Comparison of ENCODE assay signal across 14 mouse cellular contexts in genomic region chr9:64607049-64607448, GRCm38 (mm10).
DNase-seq lines count a peak whose midpoint lies in the region; ATAC-seq lines count a peak whose summit lies in the region.
"Had no signal": no experiment of that assay in that cellular context is flagged by ENCODE, and none has a peak within 500 bp of the region (broad histone marks: within the 10 kb centered on the region; RNA-seq: fewer than 3 reads in every experiment).

No protein-coding gene starts in this region.

- no peaks in the 10 kb centered on the region for H3K36me3 ChIP-seq in neural tube, embryonic 13.5 days
- no peaks in the 10 kb centered on the region for H3K36me3 ChIP-seq in hindbrain, embryonic 15.5 days
- no peaks in the 10 kb centered on the region for H3K36me3 ChIP-seq in neural tube, embryonic 15.5 days
- H3K36me3 ChIP-seq: lung, embryonic 15.5 days had no signal

- peak; percentile 32; the same call in 1 of the 2 replicates for ATAC-seq in cerebellum, adult (ENCODE audit: insufficient number of reproducible peaks, low FRiP score, low TSS enrichment)
- no peak for ATAC-seq in neural tube, embryonic 13.5 days (ENCODE audit: low read depth)
- ATAC-seq in hindbrain, embryonic 15.5 days (ENCODE audit: low FRiP score, low read depth), result no peak
- ATAC-seq in neural tube, embryonic 15.5 days (ENCODE audit: low FRiP score), result no peak
- ATAC-seq: intestine, postnatal 0 days had no signal

- no peaks in the 10 kb centered on the region for H3K9me3 ChIP-seq in neural tube, embryonic 13.5 days
- H3K9me3 ChIP-seq in hindbrain, embryonic 15.5 days, result no peaks in the 10 kb centered on the region
- H3K9me3 ChIP-seq in neural tube, embryonic 15.5 days (replicated peaks), result no peaks in the 10 kb centered on the region
- H3K9me3 ChIP-seq: lung, embryonic 15.5 days had no signal

- 0 out of 2 replicates have a peak, but pooled peaks cover 3% of the 10 kb centered on the region for H3K27me3 ChIP-seq in neural tube, embryonic 13.5 days
- H3K27me3 ChIP-seq in hindbrain, embryonic 15.5 days, result no peaks in the 10 kb centered on the region
- 0 out of 2 replicates have a peak, but pooled peaks cover 4% of the 10 kb centered on the region for H3K27me3 ChIP-seq in neural tube, embryonic 15.5 days (replicated peaks)
- H3K27me3 ChIP-seq: lung, embryonic 15.5 days had no signal

- DNase-seq in cerebellum, postnatal 4 days (ENCODE audit: low spot score in 2 of 2), result no peak
- DNase-seq in neural tube, embryonic 10.5 days (ENCODE audit: extremely low spot score, low spot score), result no peak
- no peak for DNase-seq in yolk sac, embryonic 10.5 days (ENCODE audit: low spot score)
- DNase-seq in frontal cortex, postnatal 10 days (ENCODE audit: low spot score in 2 of 2), result no peak
- DNase-seq: adrenal gland, postnatal 14 days; kidney, postnatal 14 days; liver; right cerebral cortex, postnatal 25 days had no signal

- H3K27ac ChIP-seq in neural tube, embryonic 13.5 days (replicated peaks), result peak overlapping the region; percentile 66; the same call in 1 of the 2 replicates
- 0 out of 2 replicates have a peak overlapping the region, but pooled peaks have one; percentile 49 for H3K27ac ChIP-seq in hindbrain, embryonic 15.5 days (replicated peaks)
- H3K27ac ChIP-seq in neural tube, embryonic 15.5 days (replicated peaks), result peak overlapping the region; percentile 61; the same call in 1 of the 2 replicates

- H3K4me2 ChIP-seq in neural tube, embryonic 13.5 days, result no peak overlapping the region
- no peak overlapping the region for H3K4me2 ChIP-seq in hindbrain, embryonic 15.5 days
- H3K4me2 ChIP-seq in neural tube, embryonic 15.5 days, result no peak overlapping the region
- H3K4me2 ChIP-seq: lung, embryonic 15.5 days had no signal

- peaks cover 78% of the 10 kb centered on the region for H3K4me1 ChIP-seq in neural tube, embryonic 13.5 days (replicated peaks)
- H3K4me1 ChIP-seq in hindbrain, embryonic 15.5 days (replicated peaks), result peaks cover 65% of the 10 kb centered on the region
- peaks cover 59% of the 10 kb centered on the region for H3K4me1 ChIP-seq in neural tube, embryonic 15.5 days

- 97% methylated on average over 1 of the region's 1 CpGs for WGBS in neural tube, embryonic 13.5 days
- WGBS in hindbrain, embryonic 15.5 days, result 86% methylated on average over 1 of the region's 1 CpGs
- 89% methylated on average over 1 of the region's 1 CpGs for WGBS in neural tube, embryonic 15.5 days

- no peak overlapping the region for H3K9ac ChIP-seq in neural tube, embryonic 13.5 days
- no peak overlapping the region for H3K9ac ChIP-seq in hindbrain, embryonic 15.5 days
- H3K9ac ChIP-seq in neural tube, embryonic 15.5 days (replicated peaks), result no peak overlapping the region
- H3K9ac ChIP-seq: lung, embryonic 15.5 days had no signal

- no peak overlapping the region for H3K4me3 ChIP-seq in neural tube, embryonic 13.5 days
- H3K4me3 ChIP-seq in hindbrain, embryonic 15.5 days, result no peak overlapping the region
- H3K4me3 ChIP-seq in neural tube, embryonic 15.5 days (replicated peaks), result no peak overlapping the region
- H3K4me3 ChIP-seq: lung, embryonic 15.5 days had no signal
